Mouse (Mus musculus): ENCODE results near the gene Dguok.
A peak's percentile ranks its signal among the peaks of the same experiment; 100 is the strongest.

Gene Dguok

DNA sequence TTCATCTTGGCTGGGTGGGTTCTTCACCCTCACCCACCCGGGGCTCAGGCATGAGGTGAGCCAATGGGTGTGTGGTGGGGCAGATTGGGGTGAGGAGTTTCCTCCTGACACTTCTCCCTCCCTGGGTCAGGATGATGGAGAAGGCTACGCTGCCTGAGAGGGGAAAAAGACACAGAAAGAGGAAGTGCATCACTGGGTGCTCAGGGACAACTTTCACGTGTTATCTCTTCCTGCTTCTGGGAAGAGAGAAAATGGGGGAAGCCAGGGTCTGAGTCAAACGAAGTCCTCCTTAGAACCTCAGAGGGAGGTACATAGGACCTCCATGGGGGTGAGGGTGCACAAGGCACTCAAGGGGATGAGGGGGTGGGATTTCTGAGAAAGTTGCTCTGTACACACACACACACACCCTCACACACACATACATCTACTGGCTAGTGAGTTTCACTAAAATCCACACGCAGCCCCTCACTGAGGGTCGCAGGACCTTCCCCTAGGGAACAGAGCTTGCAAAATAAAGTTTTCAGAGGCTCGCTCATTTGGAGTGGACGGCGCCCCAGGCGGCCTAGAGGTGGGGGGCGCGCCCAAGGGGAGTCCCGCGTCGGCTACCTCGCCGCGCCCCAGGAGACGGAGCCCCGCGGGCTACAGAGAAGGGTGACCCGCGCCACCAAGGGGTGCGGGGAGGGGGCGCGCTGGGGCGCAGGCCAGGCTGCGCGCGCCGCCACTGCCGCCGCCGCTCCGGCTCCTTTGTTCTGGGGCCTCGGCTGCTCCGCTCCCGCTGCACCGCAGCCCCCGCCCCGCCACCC is 51.2 kb downstream of the Dguok start:
- peak in 1 of 2 experiments; percentile 65 for DNase-seq (ENCODE audit: low spot score in 2 of 2)

DNA sequence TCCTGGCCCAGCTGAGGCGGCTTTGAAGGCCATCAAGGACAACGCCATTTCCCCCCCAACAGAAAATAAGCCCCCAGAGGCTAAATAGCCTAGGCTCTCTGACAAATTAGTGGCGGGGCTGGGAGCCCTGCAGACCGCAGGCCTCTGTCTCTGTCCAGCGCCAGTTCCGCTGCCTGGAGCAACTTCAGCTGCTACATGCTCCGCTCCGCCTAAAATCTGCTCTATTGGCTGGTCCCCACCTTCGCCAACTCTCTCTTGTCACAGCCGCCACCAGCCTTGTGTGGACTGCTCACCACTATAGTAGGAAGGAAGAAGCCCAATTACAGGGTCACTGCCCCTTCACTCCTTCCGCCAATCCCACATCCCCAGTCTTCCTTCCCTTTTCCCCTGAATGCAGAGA is 53.1 kb downstream of the Dguok start:
- no peak for DNase-seq (ENCODE audit: low spot score in 2 of 2)

DNA sequence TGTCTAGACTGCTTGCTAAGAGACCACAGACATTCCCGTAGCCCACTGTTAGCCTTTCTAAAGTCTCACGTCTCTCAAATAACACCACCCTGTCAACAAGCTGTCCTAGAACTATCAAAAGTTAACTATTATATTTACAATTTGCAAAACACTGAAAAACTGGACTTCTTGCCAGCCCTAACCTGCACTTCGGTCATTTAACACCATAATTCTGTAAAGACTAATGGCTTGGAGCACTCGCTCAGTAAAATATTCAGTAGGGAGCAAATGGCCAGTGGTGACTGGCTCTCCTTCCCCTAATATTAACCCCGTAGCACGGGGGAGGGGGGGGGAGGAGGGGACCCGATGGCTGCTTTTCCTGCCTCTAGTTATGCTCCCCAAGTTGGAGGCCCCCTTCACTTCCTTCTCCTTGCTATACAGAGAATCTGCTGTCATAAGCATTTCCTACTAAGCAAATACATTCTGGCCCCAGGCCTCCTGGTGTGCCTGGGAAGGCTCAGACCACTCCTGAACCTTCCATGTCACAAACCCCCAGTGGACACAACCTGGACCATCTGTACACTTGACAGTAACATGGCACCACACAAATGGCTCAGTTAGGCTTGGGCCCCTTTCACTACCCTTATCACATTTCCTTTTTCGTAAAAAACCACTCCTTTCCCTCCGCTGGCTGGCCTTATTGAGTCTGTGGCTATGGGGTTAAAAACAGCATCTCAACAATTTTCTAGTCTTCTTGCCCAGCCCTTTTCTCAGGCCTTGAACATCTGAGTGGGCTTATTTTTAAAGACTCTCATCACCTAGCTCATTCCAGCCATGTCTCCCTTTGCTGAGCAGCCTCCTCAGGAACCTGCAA is 56.1 kb downstream of the Dguok start:
- DNase-seq (ENCODE audit: low spot score in 2 of 2): no peak

DNA sequence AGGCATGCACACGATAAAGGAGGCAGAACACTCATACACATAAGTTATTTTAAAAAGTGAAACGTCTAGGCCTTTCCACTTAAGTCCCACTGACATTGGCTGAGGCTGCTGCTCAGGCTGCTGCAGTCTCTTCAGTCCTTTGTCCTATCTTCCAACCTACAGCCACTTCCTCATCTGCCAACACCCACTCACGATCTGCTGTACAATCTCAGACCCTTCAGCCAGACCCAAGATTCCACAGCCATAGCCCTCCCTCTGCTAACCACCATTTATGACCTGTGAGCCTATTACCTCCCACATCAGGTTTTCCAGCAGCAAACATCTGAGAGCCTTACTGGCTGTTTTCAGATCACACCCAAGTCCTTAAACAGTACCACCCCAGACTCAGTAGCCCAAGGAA is 57.3 kb downstream of the Dguok start:
- no peak for DNase-seq (ENCODE audit: low spot score in 2 of 2)

DNA sequence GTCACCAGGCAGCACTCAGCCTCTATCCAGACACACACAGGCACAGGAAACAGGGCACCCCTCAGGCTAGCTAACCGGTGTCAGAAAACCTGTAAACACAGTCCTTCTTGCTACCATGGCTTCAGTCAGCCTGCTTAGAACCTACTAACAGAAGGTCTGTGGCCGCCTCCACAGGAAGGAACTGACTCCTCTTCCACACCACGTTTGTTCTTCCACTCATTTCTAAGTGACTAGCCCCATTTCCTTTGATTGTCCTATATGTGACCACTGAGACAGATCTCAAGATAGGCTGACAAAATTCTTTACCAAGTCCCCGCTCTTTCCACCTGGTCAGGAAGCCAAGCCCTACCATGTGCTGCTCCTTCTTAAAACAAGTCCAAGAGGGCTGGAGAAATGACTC is 57.9 kb downstream of the Dguok start:
- no peak for DNase-seq (ENCODE audit: low spot score in 2 of 2)

DNA sequence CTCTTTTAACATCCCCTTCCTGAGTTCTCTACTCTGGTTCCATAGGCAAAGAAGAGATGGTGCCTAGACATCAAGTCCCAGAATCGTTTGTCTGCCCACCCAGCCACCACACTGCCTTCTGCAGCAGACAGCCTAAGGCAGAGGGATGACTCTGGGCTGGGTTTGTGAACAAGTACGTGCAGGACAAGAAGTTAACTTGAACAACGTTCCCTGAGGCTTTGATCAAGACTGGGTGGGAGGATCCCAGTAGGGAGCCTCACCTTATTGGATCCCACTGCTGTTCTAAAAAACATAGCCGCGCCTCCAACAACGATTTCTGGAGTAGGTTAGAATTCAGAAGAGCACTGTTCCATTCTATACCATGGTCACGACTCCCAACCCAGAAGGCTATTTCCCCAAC is 59.7 kb downstream of the Dguok start:
- no peak for DNase-seq (ENCODE audit: low spot score in 2 of 2)

DNA sequence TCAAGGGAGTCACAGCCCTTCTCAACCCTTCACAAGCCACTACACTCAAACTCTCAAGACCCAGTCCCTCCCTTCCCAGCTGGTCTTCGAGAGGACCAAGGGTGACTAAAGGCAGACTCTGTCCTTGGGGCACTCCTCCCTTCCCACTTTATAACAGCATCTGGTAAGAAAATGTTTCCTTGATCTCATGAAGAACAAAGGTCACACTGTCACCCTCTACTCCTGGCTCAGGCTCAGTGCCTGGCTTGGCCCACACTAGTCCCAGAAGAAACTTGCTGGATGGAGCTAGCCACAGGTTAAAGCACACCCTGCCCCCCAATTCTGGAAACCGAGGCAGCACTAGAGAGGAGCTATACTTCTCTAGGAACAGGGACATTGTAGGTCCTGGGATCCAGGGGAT is 61.0 kb downstream of the Dguok start:
- DNase-seq (ENCODE audit: low spot score in 2 of 2): no peak

DNA sequence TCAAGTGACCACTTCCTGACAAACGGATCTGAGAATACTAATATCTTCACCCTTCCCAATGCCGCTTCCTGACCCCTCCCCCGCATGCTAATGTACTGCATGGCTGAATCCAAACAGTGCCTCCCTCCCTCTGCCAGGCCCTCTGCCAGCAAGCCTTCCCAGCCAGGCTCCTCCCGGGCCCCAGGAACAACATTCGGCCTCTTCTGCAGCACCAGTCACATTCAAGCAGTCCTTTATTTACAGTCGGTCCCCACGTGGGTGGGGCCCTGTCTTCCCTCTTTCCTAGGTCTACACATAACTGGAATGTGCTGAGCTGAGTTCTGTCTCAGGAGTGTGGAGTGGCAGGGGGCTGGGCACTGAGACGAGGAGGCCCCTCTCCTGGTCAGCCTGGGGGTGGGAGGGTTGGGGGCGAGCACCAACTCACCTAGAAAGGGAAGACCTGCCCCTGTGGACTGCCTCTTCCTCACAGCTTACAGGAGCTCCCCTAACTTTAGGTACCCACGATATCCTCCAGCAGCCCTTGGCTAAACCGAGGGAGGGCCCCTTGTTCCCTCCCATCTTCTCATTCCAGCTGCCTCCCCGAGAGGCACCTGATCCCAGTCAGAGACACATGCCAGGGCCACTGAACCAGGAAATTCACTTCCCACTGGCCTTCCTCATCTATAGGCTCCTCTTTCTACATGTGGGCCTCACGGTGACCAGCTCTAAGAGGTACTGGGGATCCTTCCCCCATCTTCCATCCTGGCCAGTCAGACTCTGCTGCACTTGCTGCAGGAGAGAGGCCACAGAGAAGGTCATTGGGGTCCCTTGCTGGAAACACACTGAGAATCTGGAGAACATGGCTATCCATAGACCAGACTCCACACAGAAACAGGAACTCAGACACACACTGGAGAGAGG is 63.1 kb downstream of the Dguok start:
- DNase-seq (ENCODE audit: low spot score in 2 of 2): peak; percentile 71 to 76

DNA sequence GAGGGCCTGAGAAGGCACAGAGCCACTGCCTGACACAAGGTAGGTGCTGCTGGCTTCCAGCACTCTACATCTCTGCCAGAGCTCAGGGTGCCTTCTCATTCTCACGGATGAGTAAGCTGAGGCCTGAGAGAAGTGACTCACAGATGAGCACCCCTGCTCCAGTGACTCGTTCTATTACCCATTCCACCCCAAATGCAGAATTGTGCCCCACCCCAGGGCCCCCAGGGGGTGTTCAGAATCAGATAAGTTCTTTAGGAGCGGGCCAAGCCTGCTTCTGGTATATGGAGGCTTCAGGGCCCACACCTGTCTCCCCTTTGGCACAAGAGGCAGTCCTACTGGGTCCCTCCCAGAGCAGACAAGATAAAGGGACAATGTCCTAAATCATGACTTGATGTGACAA is 64.1 kb downstream of the Dguok start:
- no peak for DNase-seq (ENCODE audit: low spot score in 2 of 2)

DNA sequence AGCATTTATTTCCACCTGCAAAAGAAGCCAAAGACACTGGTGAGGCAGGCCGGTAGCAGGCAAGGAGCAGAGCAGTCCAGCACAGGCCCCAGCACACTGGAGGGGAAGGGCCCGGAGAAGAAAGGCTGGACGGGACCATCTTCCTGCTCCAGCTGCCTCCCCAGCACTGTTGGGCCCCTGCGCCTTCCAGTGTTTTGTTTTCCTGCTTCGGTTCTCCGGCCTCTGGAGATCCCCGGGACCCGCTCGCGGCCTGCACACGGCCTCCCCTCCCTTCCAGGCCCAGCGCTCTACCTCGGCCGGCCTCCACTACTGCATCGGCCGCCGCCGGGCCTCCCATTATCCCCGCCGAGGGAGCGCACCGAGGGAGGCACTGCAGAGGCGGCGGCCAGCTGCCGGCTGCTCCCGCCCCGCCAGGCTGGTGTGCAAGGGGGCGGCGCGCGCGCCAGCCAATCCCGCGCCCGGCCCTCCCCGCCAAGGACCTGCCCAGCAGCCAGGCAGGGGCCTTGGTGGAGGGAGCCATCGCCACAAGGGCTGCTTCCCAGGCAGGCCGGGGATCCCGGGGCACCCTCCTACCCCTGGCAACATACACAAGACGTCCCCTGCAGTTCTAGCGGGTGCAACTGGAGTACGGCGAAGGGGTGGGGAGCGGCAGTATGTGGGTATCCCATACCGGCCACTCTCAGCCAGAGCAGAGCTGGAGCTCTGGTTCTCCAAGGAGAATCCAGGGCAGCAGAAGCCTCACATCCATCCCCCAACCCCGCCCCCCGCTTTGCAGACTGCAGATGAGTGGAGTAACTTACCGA is 65.3 kb downstream of the Dguok start:
- DNase-seq (ENCODE audit: low spot score in 2 of 2): peak; percentile 92 to 93

DNA sequence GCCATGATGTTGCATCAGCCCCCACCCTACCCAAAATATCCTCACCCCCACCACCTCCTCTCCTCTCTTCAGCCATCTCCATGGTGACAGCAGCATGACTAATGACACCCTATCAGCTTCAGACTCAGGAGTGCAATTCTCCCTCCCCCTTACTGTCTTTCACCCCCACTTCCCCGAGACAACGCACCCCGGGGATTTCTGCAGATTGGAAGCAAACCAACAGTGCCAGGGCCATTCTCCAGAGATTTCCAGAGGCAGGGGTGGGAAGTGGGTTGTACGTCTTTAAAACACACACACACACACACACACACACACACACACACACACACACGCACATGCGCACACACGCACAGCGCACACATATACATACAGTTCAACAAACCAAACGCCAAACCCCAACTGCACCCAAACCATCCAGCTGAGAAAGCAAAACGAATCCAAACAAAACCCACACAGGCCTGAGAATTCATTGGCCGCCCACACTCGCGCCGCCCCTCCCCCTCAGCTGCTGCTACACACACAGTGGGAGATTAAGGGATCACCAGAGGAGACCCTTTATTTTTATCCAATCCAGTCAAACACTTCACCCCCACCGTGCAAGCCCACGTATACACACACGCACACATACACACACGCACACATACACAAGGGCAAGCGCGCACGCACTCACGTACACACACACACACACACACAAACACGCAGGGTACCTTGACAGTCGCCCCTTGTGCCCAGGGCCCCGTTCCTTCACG is 66.1 kb downstream of the Dguok start:
- DNase-seq (ENCODE audit: low spot score in 2 of 2): peak; percentile 57 to 58

DNA sequence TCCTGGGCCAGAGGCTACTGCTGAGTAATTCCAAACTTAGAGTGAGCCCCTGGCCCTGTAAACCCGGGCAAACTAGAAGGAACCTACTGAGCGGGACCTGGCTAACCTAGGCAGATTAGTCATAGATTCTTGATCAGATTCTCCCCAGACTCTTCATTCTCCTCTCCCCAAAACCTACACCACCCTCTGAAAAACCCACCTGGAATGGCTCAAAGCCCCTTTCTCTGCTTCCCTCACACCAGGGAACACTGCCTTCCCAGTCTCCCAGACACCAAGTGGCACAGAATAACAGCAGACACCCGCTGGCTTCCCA is 66.6 kb downstream of the Dguok start:
- DNase-seq (ENCODE audit: low spot score in 2 of 2): no peak

DNA sequence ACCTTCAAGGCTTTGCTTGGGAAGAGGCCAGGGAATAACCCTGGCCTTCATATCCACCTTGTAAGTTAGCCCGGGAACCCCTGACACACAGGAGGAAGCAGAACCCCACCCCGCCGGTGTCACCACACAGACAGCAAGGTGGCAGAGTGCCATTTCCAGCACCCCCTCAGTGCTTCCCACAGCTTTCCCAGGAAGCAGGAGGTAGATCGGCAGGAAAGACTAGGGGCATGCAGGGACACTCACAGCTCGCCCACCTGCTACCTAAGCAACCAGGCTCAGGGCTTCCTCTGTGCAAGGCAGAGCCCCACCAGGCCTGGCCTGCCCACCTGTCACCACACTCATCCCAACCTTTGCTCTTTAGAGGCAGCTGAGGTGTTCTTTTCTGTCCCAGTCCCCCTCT is 67.0 kb downstream of the Dguok start:
- peak in 1 of 2 experiments; percentile 34 for DNase-seq (ENCODE audit: low spot score in 2 of 2)

DNA sequence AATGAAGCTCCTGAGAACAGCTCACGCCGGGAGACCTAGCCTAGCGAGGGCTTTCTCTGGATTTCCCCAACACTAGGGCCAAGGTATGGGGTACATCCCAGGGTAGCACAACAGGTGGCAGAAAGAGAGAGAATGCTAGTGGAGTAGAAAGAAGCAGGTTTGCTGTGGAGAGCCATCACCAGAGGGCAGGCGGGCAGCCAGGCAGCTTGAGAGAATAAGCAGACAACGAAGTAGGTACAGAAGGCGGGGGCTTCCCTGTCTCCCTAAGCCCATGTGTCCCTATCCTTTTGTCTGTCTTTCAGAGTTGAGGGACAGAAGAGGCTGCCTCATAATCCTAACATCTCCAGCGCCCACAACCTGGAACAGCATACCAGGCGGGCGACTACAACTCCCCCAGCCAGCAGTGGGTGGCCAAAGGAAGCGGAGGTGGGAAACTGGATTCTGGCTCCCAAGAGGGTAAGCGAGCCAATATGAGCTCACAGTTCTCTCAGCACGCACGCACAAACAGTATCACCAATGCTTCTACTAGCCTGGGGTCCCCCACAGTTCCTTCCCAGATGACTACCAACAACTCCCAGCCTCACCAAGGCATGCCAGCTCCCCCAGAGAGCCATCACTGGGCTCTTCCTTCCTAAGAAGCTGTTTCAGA is 67.5 kb downstream of the Dguok start:
- DNase-seq (ENCODE audit: low spot score in 2 of 2): no peak

DNA sequence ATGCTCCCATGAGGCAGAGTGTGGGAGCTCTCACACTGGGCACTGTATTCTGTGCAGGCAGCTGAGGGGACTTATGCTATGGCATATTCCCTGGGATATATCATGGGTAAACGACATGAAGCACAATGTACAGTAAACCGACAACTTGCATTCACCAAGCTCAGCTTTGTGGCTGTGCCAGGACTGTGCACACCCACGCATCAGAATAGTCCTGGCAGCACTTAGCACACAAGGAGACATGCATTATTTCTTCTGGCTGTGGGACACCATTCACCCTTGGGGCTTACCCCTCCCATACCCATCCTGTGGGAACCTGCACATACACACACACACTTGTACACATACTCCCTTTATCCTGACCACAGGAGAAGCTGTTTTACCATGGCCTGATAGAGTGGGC is 68.2 kb downstream of the Dguok start:
- DNase-seq (ENCODE audit: low spot score in 2 of 2): no peak

DNA sequence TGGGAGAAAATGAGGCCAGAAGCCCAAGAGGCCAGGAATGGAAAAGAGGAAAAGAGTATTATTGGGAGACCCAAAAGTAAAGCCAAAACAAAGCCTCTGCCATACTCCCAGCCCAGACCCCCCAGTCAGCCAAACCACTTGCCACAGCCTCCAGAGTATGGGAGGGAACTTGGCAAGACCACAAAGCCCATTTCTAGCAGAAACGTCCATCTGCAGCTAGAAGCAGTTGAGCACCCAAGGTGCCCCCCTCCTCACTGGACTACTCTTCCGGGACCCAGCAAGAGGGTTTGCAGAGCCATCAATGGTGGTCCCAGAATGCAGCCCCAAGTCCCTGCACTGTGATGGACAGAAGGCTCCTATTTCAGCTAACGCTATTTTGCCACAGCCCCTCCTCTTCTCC is 69.0 kb downstream of the Dguok start:
- no peak for DNase-seq (ENCODE audit: low spot score in 2 of 2)

DNA sequence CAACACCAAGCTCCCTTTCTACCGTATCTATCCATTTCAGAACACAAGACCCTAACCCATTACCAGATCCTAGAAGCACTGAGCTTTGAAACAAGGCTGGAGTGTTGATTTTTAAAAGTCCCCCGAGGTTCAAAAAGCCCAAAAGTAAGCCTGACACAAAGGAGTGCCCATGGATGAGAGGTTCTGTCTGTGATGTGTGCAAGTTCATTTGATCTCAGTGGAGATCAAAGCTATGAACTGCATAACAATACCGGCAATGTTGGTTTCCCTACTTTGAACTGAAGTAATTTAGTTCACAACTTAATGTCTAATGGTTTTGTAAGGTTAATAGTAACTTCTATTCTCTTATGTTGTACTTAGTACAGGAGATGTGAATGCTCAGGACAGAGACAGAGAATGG is 69.5 kb downstream of the Dguok start:
- DNase-seq (ENCODE audit: low spot score in 2 of 2): no peak

DNA sequence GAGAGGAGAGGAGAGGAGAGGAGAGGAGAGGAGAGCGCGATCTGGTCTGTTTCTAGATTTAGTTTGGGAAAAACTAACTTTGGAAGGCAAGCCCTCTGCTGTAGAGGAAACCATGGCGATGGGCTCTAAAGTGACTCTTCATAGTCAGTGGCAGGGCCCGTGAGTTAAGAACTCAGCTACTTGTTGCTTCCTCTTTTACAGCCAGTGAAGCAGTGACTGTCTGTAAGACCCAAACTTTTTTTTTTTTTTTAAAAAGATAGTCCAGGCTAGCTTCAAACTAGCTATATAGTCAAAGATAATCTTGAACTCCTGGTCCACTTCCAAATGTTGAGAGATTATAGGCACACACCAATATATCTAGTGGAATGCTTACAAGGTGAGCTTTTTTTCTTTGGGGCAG is 70.2 kb downstream of the Dguok start:
- no peak for DNase-seq (ENCODE audit: low spot score in 2 of 2)

DNA sequence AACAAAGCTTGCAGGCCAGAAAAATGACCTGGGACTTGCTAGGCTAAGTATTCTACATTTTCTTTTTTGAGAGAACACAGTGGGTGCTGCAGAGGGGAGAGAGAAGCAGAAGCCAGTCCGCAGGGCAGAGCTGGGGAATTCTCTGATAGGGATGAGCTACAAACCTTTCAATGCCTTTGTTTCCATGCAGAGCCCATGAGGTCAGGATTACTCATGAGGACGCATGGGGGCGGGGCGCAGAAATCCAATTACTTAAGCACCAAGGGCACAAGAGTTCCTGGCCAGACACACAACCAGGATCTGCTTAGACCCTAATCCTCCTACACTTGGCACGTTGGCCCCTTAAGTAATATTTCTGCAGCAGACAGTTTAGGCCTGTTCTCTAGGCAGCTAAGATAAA is 71.6 kb downstream of the Dguok start:
- no peak for DNase-seq (ENCODE audit: low spot score in 2 of 2)

DNA sequence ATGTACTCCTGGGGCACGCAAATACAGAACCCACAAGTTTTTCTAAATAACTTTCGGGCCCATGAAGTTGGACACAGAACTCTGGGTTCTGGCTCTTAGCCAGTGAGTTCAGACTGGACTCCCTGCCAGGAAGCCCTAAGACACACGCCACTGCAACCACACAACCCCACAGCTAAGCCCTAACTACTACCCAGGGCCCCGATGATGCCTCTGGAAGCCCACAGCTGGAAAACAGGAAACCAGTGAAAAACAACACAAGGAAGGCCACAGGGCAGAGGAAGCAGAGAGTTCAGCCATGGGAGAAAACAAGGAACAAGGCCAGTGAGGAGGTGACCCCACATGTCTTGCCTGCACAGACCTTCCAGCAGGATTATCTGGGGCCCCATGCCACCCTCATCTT is 73.2 kb downstream of the Dguok start:
- no peak for DNase-seq (ENCODE audit: low spot score in 2 of 2)

Data from heart, adult 9 months (tissue).